Mouse (Mus musculus) forebrain, embryonic 15.5 days (tissue): ENCODE measurements around the gene Tbx21. TPM values are rescaled to one million over a fixed set of nuclear protein-coding genes. Genes with fewer than 3 reads are reported as not detected.

Experiments
- ATAC-seq: fragments of 200-750 bp; cut with Nextera tagmentation; replicated peaks from 2 replicates; pipeline ENCODE4 v1.8.0; 2017; ENCODE audit warnings: mild to moderate bottlenecking, moderate TSS enrichment, moderate library complexity
- H3K27ac ChIP-seq: fragments of 300-500 bp; sonication (generic); replicated peaks from 2 replicates; pipeline ENCODE4 v1.5.1; 2015; ENCODE audit warnings: mild to moderate bottlenecking, inconsistent platforms
- H3K27me3 ChIP-seq: fragments of 300-500 bp; sonication (generic); 2 replicates; pipeline ENCODE4 v1.6.1; 2015; ENCODE audit warnings: inconsistent platforms
- H3K36me3 ChIP-seq: fragments of 300-500 bp; sonication (generic); 2 replicates; pipeline ENCODE4 v1.6.1; 2015; ENCODE audit warnings: mild to moderate bottlenecking, inconsistent platforms
- H3K4me1 ChIP-seq: fragments of 300-500 bp; sonication (generic); 2 replicates; pipeline ENCODE4 v1.6.1; 2015; ENCODE audit warnings: inconsistent platforms
- H3K4me2 ChIP-seq: fragments of 300-500 bp; sonication (generic); replicated peaks from 2 replicates; pipeline ENCODE4 v1.6.1; 2015; ENCODE audit warnings: mild to moderate bottlenecking, inconsistent platforms
- H3K4me3 ChIP-seq: fragments of 300-500 bp; sonication (generic); 2 replicates; pipeline ENCODE4 v1.5.1; 2015; ENCODE audit warnings: mild to moderate bottlenecking, inconsistent platforms
- H3K9ac ChIP-seq: fragments of 300-500 bp; sonication (generic); replicated peaks from 2 replicates; pipeline ENCODE4 v1.6.1; 2015; ENCODE audit warnings: mild to moderate bottlenecking, inconsistent platforms
- H3K9me3 ChIP-seq: fragments of 300-500 bp; sonication (generic); 2 replicates; pipeline ENCODE4 v1.6.1; 2016; ENCODE audit warnings: inconsistent platforms
- WGBS: fragments of 180-500 bp; shearing (Covaris S2); methylation state at CpG from one replicate; pipeline ENCODE4 v1.1.7; 2015; ENCODE audit warnings: mixed read lengths; 5-methylcytosine and 5-hydroxymethylcytosine counted together
- polyA plus RNA-seq: library from polyadenylated mRNA; unstranded; fragments of >200 nt; fragmentation: Nextera tagmentation; extraction: Ambion mirVana; gene quantifications from 2 replicates; pipeline ENCODE4 v1.2.1, GENCODE M21; 2015

Tbx21 gene
- polyA plus RNA-seq, 1 experiment from 2014 or later = 0.22 TPM

DNA sequence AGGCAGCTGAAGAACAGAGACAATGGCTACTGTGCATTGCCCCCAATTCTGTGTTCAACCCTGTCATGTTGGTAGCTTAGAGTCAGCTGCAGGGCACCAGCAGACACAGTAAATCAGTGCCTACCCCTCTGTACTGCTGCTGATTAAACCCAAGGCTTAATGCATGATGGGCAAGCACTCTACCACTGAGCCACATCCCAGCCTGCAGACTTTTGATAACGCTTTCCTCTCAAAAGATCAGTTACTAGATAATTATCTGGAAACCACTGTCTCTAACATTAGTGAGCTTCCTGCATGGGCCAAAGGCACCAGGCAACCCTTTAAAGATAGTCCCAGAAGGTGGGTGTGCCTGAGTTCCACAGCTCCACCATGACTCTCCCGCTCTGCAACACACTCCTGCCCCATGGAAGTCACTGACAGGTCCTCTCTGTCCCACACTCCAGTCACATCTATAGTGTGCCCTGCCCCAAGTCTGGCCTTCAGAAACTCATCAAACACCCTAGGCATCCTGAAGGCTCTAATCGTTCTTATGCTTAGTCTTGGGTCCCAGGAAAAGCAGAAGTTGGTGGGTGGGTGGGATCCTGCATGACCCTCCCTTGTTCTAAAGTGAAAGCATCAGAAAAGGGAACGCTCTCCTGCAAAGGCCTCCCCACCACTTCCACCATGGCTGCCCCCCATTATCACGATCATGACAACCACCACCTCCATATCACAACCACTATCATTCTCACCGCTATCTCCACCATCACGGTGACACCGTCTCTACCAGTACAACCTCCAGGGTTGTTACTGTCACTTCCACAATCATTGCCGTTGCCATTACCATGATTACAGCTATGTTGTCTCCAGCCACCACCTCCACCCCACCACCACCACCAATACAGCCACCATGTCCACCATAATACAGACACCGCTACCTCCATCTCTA, 11.7 kb downstream of the Tbx21 start:
- Histone ChIP-seq H3K9me3 (no peaks in the 10 kb centered on the region), H3K27ac (no peak overlapping the region), H3K4me2 (no peak overlapping the region), H3K4me3 (no peak overlapping the region), H3K9ac (no peak overlapping the region), H3K36me3 (no peaks in the 10 kb centered on the region), H3K27me3 (peaks cover 12% of the 10 kb centered on the region; the same call in 1 of the 2 replicates), H3K4me1 (no peaks in the 10 kb centered on the region)
- 97% methylated on average over 10 of the region's 10 CpGs for WGBS
- no peak for ATAC-seq

DNA sequence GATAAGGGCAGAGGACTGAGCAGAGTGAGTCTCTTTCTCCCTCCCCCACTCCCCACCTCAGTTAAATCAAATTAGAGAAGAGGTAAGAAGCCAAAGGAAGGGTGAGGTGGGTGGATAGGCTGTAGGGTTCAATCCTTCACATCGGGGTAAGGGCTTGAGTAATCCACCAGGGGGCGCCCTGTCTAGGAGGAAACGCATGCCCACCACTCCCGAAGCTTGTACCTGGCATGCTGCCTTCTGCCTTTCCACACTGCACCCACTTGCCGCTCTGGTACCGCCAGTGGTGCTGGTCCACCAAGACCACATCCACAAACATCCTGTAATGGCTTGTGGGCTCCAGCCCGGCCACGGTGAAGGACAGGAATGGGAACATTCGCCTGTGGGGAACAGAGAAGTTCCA, 13.4 kb downstream of the Tbx21 start:
- Histone ChIP-seq H3K4me1 (no peaks in the 10 kb centered on the region), H3K27me3 (peaks cover 20% of the 10 kb centered on the region; the same call in 1 of the 2 replicates), H3K9me3 (no peaks in the 10 kb centered on the region), H3K27ac (no peak overlapping the region), H3K36me3 (no peaks in the 10 kb centered on the region), H3K4me3 (no peak overlapping the region), H3K9ac (no peak overlapping the region), H3K4me2 (no peak overlapping the region)
- 22% methylated on average over 9 of the region's 9 CpGs for WGBS
- no peak for ATAC-seq

DNA sequence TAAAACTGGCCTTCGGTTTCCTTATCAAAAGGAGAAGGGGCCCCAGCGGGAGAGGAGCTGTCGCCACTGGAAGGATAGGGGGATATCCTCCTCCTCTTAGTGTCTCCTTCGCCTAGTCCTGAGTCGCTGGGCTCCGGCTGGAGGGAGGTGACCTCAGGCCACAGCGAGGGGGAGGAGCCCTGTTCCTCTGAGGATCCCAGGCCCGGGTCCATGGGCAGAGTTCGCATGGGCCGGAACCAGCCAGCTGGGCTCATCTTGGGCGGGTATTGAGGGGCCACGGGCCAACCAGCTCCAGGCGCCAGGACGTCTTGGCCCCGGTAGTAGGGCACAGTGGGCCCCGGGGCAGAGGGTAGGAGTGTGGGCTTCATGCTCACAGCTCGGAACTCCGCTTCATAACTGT, 16.3 kb downstream of the Tbx21 start:
- WGBS = 26% methylated on average over 18 of the region's 18 CpGs
- no peak overlapping the region for H3K9ac ChIP-seq
- no peak overlapping the region for H3K4me2 ChIP-seq
- ATAC-seq = no peak
- no peaks in the 10 kb centered on the region for H3K4me1 ChIP-seq
- H3K27me3 ChIP-seq = peaks cover 20% of the 10 kb centered on the region; the same call in 1 of the 2 replicates
- H3K27ac ChIP-seq = no peak overlapping the region
- no peaks in the 10 kb centered on the region for H3K36me3 ChIP-seq
- no peaks in the 10 kb centered on the region for H3K9me3 ChIP-seq
- no peak overlapping the region for H3K4me3 ChIP-seq

DNA sequence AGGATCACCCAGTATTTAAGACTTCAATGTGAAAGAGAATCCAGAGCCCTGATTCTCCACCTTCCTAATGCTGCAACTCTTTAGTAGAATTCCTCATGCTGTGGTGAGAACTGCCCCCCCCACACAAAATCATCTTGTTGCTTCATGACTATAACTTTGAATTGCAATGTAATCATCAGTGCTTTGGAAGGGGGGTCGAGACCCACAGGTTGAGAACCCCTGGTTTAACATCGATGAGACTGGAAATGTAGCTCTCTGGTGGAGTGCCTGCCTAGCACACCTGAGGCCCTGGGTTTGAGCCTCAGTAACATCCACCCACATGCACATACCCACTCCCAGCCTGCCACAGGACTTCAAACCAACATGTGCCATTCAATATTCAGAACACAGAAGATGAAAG, 20.5 kb downstream of the Tbx21 start:
- Histone ChIP-seq H3K4me3 (no peak overlapping the region), H3K9me3 (no peaks in the 10 kb centered on the region), H3K27me3 (peaks cover 14% of the 10 kb centered on the region; the same call in 1 of the 2 replicates), H3K36me3 (no peaks in the 10 kb centered on the region), H3K27ac (no peak overlapping the region), H3K4me1 (no peaks in the 10 kb centered on the region), H3K9ac (no peak overlapping the region), H3K4me2 (no peak overlapping the region)
- no peak for ATAC-seq
- WGBS = 70% methylated on average over 2 of the region's 2 CpGs

DNA sequence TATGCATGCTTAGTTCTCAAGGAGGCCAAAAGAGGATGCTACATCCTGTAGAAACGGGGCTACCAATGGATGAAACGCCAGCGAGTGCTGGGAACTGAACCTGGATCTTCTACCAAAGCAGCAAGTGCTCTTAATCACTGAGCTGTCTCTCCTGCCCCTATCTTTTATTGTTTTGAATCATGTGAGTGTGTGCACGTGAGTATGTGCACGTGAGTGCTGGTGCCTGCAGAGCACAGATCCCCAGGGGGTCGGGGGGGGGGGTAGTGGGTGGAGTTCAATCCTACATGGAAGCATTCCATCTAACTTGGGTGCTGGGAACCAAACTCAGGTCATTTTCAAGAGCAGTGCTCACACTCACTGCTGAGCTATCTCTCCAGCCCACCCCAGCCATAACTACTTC, 28.8 kb downstream of the Tbx21 start:
- H3K36me3 ChIP-seq = no peaks in the 10 kb centered on the region

DNA sequence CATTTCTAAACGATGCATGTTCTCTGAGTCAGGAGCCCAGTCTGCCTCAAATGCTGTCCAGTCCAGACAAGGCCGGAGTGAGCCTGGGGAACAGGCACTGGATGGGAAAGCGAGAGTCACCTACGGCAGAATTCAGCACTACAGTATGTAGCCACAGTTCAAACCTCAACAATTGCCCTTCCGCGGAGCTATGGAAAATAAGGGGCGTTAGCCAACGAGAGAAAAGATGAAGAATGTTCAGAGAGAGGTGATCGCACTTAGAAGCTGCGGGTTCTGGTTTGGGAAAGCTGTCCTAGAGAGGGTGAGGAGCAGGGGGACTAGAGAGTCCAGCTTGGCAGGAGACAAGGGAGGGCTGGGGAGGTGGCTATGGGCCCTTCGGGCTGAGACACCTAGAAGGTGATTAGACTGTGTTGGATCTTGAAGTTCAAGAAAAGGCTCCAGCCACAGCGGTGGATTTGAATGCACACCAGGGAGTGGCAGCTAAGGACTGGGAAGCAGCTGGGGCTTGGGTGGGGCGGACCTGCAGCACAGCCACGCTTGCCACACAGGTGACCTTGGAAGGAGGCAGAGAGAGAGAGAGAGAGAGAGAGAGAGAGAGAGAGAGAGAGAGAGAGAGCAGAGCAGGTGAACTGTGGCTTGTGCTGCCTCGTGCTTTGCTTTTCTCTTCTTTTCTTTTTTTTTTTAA, 30.2 kb downstream of the Tbx21 start:
- H3K9ac ChIP-seq = no peak overlapping the region

More for the DNA sequence above, 28.8 kb downstream of the Tbx21 start:
- ATAC-seq = no peak
- Histone ChIP-seq H3K4me1 (no peaks in the 10 kb centered on the region), H3K27ac (no peak overlapping the region), H3K27me3 (no peaks in the 10 kb centered on the region), H3K4me3 (no peak overlapping the region), H3K9ac (no peak overlapping the region), H3K4me2 (no peak overlapping the region), H3K9me3 (no peaks in the 10 kb centered on the region)
- 75% methylated on average over 6 of the region's 6 CpGs for WGBS

DNA sequence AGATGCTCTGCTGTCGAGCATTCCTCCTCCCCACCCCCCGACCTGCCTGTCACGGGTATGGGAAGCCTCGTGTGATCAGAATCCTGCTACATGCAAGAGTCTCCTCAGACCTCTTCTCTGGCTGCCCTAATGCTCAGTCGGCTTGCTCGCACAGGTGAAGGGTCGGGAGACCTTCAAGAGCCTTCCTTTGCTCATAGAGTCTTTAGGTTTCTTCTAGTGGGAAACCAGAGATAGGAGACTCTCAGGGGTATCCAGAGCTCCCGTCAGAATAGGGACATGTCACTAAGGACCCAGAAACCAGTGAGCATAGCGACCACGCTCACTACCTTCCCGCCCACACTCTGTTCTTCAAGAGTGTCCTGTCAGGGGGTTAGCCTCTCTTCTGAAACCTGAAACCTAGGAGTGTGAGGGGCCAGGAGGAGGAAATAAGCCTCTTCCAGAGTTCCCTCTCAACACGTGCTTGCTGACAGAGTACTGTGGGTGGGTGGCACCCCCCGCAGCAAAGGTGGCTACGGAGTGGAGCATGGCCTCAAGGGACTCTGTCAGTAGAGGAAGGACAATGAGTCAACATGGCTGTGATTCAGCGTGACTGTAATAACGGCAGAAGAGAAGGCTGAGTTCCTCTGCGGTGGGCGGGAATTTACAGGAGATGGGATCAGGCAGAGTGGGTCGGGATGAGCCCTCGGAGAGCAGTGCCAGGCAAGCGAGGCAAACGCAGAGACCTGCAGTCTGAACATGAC, 31.6 kb downstream of the Tbx21 start:
- WGBS = 51% methylated on average over 22 of the region's 22 CpGs
- Histone ChIP-seq H3K36me3 (no peaks in the 10 kb centered on the region), H3K27ac (no peak overlapping the region), H3K4me3 (no peak overlapping the region), H3K9ac (no peak overlapping the region), H3K4me1 (no peaks in the 10 kb centered on the region), H3K9me3 (no peaks in the 10 kb centered on the region), H3K4me2 (no peak overlapping the region), H3K27me3 (no peaks in the 10 kb centered on the region)
- ATAC-seq = no peak

More for the DNA sequence above, 30.2 kb downstream of the Tbx21 start:
- Histone ChIP-seq H3K36me3 (no peaks in the 10 kb centered on the region), H3K4me1 (no peaks in the 10 kb centered on the region), H3K9me3 (no peaks in the 10 kb centered on the region), H3K4me3 (no peak overlapping the region), H3K4me2 (no peak overlapping the region), H3K27me3 (no peaks in the 10 kb centered on the region), H3K27ac (no peak overlapping the region)
- no peak for ATAC-seq
- WGBS = 86% methylated on average over 14 of the region's 15 CpGs

DNA sequence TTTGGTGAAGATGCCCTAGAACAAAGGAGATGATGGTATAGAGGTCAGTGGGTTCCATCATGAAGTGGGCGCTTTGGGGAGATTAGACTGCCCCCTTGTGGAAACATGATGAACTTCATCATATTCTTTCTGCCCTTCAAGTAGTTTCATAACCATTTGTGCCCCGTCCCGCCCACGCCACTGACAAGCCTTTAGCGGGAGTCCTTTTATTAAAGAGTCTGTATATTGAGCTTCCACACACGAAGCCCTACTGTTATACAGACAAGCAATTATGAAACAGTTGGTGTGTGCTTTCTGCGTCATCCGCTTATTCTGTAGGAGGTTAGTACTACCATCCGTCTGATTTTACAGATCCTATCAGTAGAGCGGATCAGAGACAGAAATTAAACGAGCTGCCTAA, 32.2 kb downstream of the Tbx21 start:
- no peak overlapping the region for H3K9ac ChIP-seq
- H3K27me3 ChIP-seq = no peaks in the 10 kb centered on the region
- no peak overlapping the region for H3K27ac ChIP-seq
- ATAC-seq = no peak
- no peak overlapping the region for H3K4me3 ChIP-seq
- 46% methylated on average over 11 of the region's 11 CpGs for WGBS
- no peaks in the 10 kb centered on the region for H3K9me3 ChIP-seq
- H3K4me1 ChIP-seq = no peaks in the 10 kb centered on the region
- H3K4me2 ChIP-seq = no peak overlapping the region
- no peaks in the 10 kb centered on the region for H3K36me3 ChIP-seq

DNA sequence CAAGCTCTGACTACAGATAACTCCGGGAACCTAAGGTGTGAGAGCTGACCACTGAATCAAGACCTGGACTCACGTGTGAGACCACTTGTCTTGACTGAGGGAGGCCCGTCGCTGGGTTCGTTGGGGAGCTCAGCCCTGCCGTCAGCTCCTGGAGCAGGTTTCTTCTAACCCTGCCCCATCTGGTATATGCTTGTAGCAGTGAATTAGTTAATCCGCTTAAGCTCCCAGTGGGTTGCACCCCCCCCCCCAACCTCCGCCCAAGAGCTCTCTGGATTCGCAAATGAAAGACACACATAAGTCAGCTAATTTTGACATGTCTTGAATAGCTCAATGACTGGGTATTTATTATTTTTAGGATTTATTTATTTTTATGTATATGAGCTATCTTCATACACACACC, 34.8 kb downstream of the Tbx21 start:
- Histone ChIP-seq H3K4me3 (no peak overlapping the region), H3K27ac (no peak overlapping the region), H3K4me1 (no peaks in the 10 kb centered on the region), H3K4me2 (no peak overlapping the region), H3K9me3 (no peaks in the 10 kb centered on the region), H3K36me3 (no peaks in the 10 kb centered on the region), H3K27me3 (no peaks in the 10 kb centered on the region), H3K9ac (no peak overlapping the region)
- no peak for ATAC-seq
- 10% methylated on average over 9 of the region's 9 CpGs for WGBS

DNA sequence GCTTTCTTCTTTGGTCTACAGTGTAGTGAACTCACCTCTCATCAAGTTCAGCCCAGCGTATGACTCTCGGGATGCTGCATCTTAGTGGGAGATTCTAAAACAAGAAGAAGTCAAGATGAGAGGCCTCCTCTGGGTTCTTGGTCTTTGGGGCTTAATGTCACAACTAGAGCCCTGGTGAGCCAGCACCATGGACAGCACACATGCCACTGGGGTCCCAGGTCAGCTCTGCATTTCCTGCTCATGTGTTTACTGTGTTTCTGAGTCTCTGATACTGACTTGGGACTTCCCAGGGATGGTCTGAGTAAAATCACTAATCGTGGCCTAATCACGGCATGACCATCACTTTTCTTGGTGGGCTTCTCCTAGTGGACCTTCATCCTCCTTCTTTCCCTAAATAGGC, 36.4 kb downstream of the Tbx21 start:
- WGBS = 62% methylated on average over 4 of the region's 4 CpGs
- Histone ChIP-seq H3K4me1 (no peaks in the 10 kb centered on the region), H3K36me3 (no peaks in the 10 kb centered on the region), H3K9ac (no peak overlapping the region), H3K9me3 (no peaks in the 10 kb centered on the region), H3K4me3 (no peak overlapping the region), H3K4me2 (no peak overlapping the region), H3K27ac (no peak overlapping the region), H3K27me3 (no peaks in the 10 kb centered on the region)
- ATAC-seq = no peak

DNA sequence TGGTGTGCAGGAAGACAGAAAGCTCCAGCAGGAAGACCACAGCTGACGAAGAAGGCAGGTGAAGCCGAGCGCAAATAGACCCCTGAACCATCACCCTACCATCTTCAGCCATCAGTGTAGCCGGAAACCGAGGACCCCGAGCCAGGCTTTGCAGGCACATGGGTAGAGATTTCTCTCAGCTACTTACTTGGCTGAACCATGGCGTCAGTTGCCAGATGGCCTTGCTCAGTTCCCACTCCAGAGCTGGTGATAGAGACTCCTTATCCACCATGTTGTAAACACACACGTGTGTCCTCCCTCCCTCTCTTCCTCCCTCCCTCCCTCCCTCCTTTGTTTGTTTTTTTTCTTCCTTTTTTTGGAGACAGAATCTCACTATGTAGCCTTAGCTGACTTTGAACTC, 40.9 kb downstream of the Tbx21 start:
- Histone ChIP-seq H3K27ac (no peak overlapping the region), H3K4me3 (no peak overlapping the region), H3K9me3 (no peaks in the 10 kb centered on the region), H3K27me3 (no peaks in the 10 kb centered on the region), H3K4me1 (no peaks in the 10 kb centered on the region), H3K4me2 (no peak overlapping the region), H3K36me3 (no peaks in the 10 kb centered on the region), H3K9ac (no peak overlapping the region)
- no peak for ATAC-seq
- WGBS = 76% methylated on average over 8 of the region's 8 CpGs

DNA sequence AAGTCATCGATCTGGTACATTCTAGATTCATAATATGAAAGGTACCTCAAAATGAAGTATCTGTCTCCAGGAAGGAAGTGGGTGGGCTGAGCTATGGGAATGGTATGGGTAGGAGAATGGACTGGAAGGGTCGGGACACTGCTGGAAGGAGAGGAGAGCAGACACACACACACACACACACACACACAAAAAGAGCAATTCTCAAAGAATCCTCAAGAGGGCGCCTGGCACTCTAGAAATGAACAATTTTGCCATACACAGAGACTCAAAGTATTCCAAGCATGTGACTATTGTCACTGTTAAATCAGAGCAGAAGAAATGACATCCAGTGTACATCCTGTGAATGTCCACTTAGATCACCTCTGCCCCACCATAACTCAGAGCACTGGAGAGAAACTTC, 42.6 kb downstream of the Tbx21 start:
- no peaks in the 10 kb centered on the region for H3K4me1 ChIP-seq
- H3K4me3 ChIP-seq = no peak overlapping the region
- 32% methylated on average over 3 of the region's 3 CpGs for WGBS
- H3K36me3 ChIP-seq = peaks cover 5% of the 10 kb centered on the region; the same call in 1 of the 2 replicates
- H3K27ac ChIP-seq = no peak overlapping the region
- no peak for ATAC-seq
- no peak overlapping the region for H3K4me2 ChIP-seq
- no peaks in the 10 kb centered on the region for H3K9me3 ChIP-seq
- no peaks in the 10 kb centered on the region for H3K27me3 ChIP-seq
- H3K9ac ChIP-seq = no peak overlapping the region
